Mouse (Mus musculus): Measurements from ENCODE around the gene Timm22. TPM values are rescaled to one million over a fixed set of nuclear protein-coding genes. Genes with fewer than 3 reads are reported as not detected.

Gene Timm22
- total RNA-seq (2023): 18.8 TPM

GRCm38 (mm10) chr11:76406702-76407583 lies at the start of gene Timm22:
TSS of gene Timm22 (plus strand) at chr11:76406952.

GRCm38 (mm10) chr11:76398798-76399586 lies 7.8 kb upstream of the Timm22 start, which contains the start of gene Nxn:
TSS of gene Nxn (minus strand) at chr11:76399140.

Other genes with a start within 250 kb of the Timm22 start
- gene Vps53, start 227.3 kb upstream of the Timm22 start, total RNA-seq (2023): 47.1 TPM
- 2.7 TPM for gene Fam57a, start 227.3 kb upstream of the Timm22 start, total RNA-seq (2023)
- not detected for gene Dbil5, start 189.3 kb upstream of the Timm22 start, total RNA-seq (2023)
- 9.4 TPM for gene Gemin4, start 189.3 kb upstream of the Timm22 start, total RNA-seq (2023)
- gene Mrm3, start 163.2 kb upstream of the Timm22 start, total RNA-seq (2023): 15.4 TPM
- 15.7 TPM for gene Glod4, start 163.2 kb upstream of the Timm22 start, total RNA-seq (2023)
- gene Nxn, start 7.8 kb upstream of the Timm22 start, total RNA-seq (2023): 9.1 TPM
- 49.6 TPM for gene Abr, start 215.4 kb downstream of the Timm22 start, total RNA-seq (2023)

All from CD4-positive naive resting alpha-beta T cell, adult 57 days (primary cell).